Mouse (Mus musculus): ENCODE results near the gene Gm11213.

DNA sequence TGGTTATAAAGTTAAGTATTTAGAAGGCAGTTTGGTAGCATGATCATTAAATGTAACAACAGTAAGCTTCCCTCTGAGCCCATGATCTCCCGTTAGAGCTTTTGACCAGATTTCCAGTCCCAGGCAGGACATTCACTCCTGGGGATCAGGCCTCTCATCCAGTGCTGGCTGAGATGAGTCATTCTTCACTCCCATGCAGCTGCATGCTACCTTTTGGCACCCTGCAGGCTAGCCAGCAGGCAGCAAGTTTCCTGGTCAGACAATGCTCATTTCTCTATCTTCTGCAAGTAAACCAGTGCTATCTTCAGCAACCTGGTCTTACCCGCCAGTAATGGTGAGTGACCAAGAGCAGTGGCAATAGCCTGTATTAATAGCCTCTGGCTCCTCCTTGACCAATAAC lies 28.1 kb upstream of the Gm11213 start:
- TF ChIP-seq MAX (IDR thresholded peaks at IDR 0.05; ENCODE audit: low read length) (no peak), CTCF (conservative IDR thresholded peaks at IDR 0.05 in 1 of 2, IDR thresholded peaks at IDR 0.05 in 1 of 2; ENCODE audit: low read depth in 2 of 2, low read length in 2 of 2) (no peak), POLR2A (IDR thresholded peaks at IDR 0.05; ENCODE audit: low read depth, low read length) (no peak), E2F4 (IDR thresholded peaks at IDR 0.05; ENCODE audit: insufficient replicate concordance, low read depth, low read length) (no peak), ZMIZ1 (IDR thresholded peaks at IDR 0.05; ENCODE audit: low read depth, low read length) (no peak), EP300 (IDR thresholded peaks at IDR 0.05; ENCODE audit: low read length) (no peak), JUND (conservative IDR thresholded peaks at IDR 0.05; ENCODE audit: low read depth, low read length) (no peak), HCFC1 (IDR thresholded peaks at IDR 0.05; ENCODE audit: low read depth, low read length) (no peak), POLR2AphosphoS2 (IDR thresholded peaks at IDR 0.05; ENCODE audit: low read depth, low read length) (no peak), ZKSCAN1 (IDR thresholded peaks at IDR 0.05; ENCODE audit: borderline replicate concordance, low read depth, low read length) (no peak), SMC3 (IDR thresholded peaks at IDR 0.05; ENCODE audit: low read depth, low read length) (no peak)
